Mouse (Mus musculus): ENCODE measurements around the gene Pop5. TPM values are rescaled to one million over a fixed set of nuclear protein-coding genes. Genes with fewer than 3 reads are reported as not detected.
A peak's percentile ranks its signal among the peaks of the same experiment; 100 is the strongest.

Pop5 gene
- polyA plus RNA-seq, 1 experiment from 2014 or later, result 114 TPM

DNA sequence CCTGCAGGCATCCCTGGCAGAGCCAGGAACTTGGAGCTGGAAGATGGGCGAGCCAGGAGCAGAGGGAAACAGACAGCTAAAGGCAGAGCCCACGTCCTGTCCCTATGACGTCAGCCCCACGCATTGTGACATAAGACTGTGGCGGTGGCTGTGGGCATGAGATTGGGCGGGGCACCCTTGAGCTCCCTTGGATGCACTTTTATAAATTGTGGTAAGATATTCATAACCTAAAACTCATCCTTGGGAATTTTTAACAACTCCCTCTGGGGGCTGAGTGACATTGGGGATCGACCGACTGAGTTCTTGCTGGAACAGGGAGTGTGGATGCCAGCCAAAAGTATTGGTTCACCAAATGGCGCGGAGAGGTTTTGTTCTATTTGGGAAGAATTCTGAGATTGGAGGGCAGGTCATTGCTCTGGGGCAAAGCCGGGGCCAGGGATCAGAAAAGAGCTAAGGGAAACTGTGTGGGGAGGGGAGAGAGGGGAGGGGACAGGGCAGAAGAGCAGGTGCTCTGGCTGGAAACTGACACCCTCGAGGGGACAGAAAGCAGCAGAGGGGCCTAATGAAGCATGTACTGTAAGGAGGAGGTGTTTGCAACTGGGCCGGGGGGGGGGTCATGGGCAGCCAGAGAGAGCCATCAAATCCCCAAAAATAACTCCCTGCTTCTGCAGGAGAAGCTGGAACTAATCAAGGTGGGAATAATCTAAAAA lies 14.6 kb upstream of the Pop5 start:
- Histone ChIP-seq H3K4me1 (peaks cover 28% of the 10 kb centered on the region), H3K27ac (replicated peaks) (no peak overlapping the region), H3K27me3 (replicated peaks; ENCODE audit: low read depth, poor library complexity, severe bottlenecking) (peaks cover 20% of the 10 kb centered on the region), H3K9me3 (0 out of 2 replicates have a peak, but pooled peaks cover 3% of the 10 kb centered on the region), H3K4me3 (no peak overlapping the region), H3K36me3 (replicated peaks) (no peaks in the 10 kb centered on the region)
- no peak for DNase-seq (ENCODE audit: low spot score)
- 37% methylated on average over 13 of the region's 13 CpGs for WGBS

- Histone ChIP-seq H3K4me3 (no peak overlapping the region), H3K9me3 (0 out of 2 replicates have a peak, but pooled peaks cover 3% of the 10 kb centered on the region), H3K4me1 (peaks cover 28% of the 10 kb centered on the region), H3K27me3 (replicated peaks; ENCODE audit: low read depth, poor library complexity, severe bottlenecking) (peaks cover 11% of the 10 kb centered on the region), H3K36me3 (replicated peaks) (no peaks in the 10 kb centered on the region), H3K27ac (replicated peaks) (no peak overlapping the region)
- WGBS, result 74% methylated on average over 3 of the region's 3 CpGs
- DNase-seq (ENCODE audit: low spot score), result no peak
Observed at GRCm38 (mm10) chr5:115222485-115222884, 13.2 kb upstream of the Pop5 start.

GRCm38 (mm10) chr5:115230830-115231551 lies 4.6 kb upstream of the Pop5 start:
- no peak for DNase-seq (ENCODE audit: low spot score)
- Histone ChIP-seq H3K9me3 (no peaks in the 10 kb centered on the region), H3K4me3 (no peak overlapping the region), H3K27me3 (replicated peaks; ENCODE audit: low read depth, poor library complexity, severe bottlenecking) (peaks cover 45% of the 10 kb centered on the region), H3K4me1 (peaks cover 18% of the 10 kb centered on the region), H3K27ac (replicated peaks) (no peak overlapping the region), H3K36me3 (replicated peaks) (no peaks in the 10 kb centered on the region)
- WGBS, result 45% methylated on average over 15 of the region's 15 CpGs

- Histone ChIP-seq H3K27me3 (replicated peaks; ENCODE audit: low read depth, poor library complexity, severe bottlenecking) (peaks cover 45% of the 10 kb centered on the region), H3K27ac (replicated peaks) (no peak overlapping the region), H3K4me1 (peaks cover 18% of the 10 kb centered on the region), H3K36me3 (replicated peaks) (no peaks in the 10 kb centered on the region), H3K9me3 (no peaks in the 10 kb centered on the region), H3K4me3 (no peak overlapping the region)
- DNase-seq (ENCODE audit: low spot score), result no peak
- WGBS, result 51% methylated on average over 16 of the region's 16 CpGs
Observed at GRCm38 (mm10) chr5:115231552-115232120, 4.0 kb upstream of the Pop5 start.

DNA sequence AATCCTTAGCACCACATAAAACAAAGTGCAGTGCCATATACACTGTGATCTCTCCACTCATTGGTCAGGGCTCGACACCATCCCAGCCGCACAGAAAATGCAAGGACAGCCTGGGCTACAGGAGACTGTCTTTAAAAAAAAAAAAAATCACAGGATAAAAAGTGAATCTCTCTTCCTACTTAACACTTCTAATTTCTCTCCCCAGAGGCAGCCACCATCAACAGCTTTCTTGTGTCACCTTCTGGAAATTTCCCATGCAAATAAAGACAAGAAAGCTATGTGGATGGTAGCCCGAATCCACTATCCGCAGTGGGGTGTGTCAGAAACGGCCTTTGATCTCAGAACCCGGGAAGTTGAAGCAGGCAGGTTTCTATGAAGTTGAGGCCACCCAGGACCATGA lies 3.1 kb upstream of the Pop5 start:
- Histone ChIP-seq H3K9me3 (no peaks in the 10 kb centered on the region), H3K36me3 (replicated peaks) (no peaks in the 10 kb centered on the region), H3K27me3 (replicated peaks; ENCODE audit: low read depth, poor library complexity, severe bottlenecking) (peaks cover 45% of the 10 kb centered on the region), H3K4me1 (peaks cover 18% of the 10 kb centered on the region), H3K4me3 (no peak overlapping the region), H3K27ac (replicated peaks) (no peak overlapping the region)
- 77% methylated on average over 6 of the region's 6 CpGs for WGBS
- no peak for DNase-seq (ENCODE audit: low spot score)

GRCm38 (mm10) chr5:115233031-115233780 lies 2.4 kb upstream of the Pop5 start:
- Histone ChIP-seq H3K4me1 (peaks cover 20% of the 10 kb centered on the region), H3K9me3 (no peaks in the 10 kb centered on the region), H3K36me3 (replicated peaks) (no peaks in the 10 kb centered on the region), H3K4me3 (no peak overlapping the region), H3K27ac (replicated peaks) (no peak overlapping the region), H3K27me3 (replicated peaks; ENCODE audit: low read depth, poor library complexity, severe bottlenecking) (peaks cover 45% of the 10 kb centered on the region)
- WGBS, result 92% methylated on average over 14 of the region's 14 CpGs
- DNase-seq (ENCODE audit: low spot score), result no peak

DNA sequence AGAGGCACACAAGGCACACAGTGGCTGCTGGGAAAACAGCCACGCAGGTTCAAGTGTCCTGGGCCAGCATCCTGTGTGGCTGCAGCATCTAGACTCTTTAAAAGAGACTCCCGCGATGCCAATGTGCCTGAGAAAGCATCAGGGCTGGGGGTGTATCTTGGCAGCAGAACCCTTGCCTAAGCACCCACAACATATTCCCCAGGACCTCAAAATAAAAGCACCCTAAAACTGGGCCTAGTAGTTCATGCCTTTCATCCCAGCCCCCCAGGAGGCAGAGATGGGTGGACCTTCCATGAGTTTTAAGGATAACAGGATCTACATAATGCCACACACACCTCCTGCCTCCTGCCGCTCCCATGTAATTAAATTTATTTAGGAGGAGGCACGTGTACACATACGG lies 1.1 kb upstream of the Pop5 start:
- H3K9me3 ChIP-seq, result no peaks in the 10 kb centered on the region
- H3K4me1 ChIP-seq, result peaks cover 30% of the 10 kb centered on the region
- no peak for DNase-seq (ENCODE audit: low spot score)
- no peaks in the 10 kb centered on the region for H3K36me3 ChIP-seq (replicated peaks)
- H3K27ac ChIP-seq (replicated peaks), result no peak overlapping the region
- H3K27me3 ChIP-seq (replicated peaks; ENCODE audit: low read depth, poor library complexity, severe bottlenecking), result peaks cover 45% of the 10 kb centered on the region
- 42% methylated on average over 6 of the region's 6 CpGs for WGBS
- H3K4me3 ChIP-seq, result peak overlapping the region; percentile 66; the same call in 1 of the 2 replicates

DNA sequence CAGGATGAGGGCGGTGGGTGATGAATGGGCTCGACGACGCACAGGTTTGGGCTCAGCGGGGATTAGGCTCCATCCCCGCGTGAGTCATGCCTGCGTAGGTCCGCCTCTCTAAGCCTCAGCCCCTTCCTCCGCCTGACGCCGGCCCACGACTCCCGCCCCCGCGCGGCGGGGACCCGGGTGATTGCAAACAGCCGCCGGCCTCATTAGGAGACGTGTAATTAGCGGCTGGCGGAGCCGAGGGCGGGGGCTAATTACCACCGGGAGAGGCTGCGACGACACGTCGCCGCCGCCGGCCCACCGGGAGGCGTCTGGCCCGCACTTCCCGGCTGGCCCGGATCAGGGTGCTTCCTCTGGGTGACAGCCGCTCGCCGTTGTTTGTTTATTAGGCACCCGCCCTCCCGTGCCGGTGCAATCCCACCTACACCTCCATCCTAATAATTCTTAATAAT lies 289 bp upstream of the Pop5 start:
- H3K27me3 ChIP-seq (replicated peaks; ENCODE audit: low read depth, poor library complexity, severe bottlenecking), result peaks cover 45% of the 10 kb centered on the region
- peak overlapping the region; percentile 66 for H3K4me3 ChIP-seq
- no peaks in the 10 kb centered on the region for H3K9me3 ChIP-seq
- under 1% methylated on average over 45 of the region's 45 CpGs for WGBS
- peaks cover 30% of the 10 kb centered on the region for H3K4me1 ChIP-seq
- peaks cover 7% of the 10 kb centered on the region for H3K36me3 ChIP-seq (replicated peaks)
- DNase-seq (ENCODE audit: low spot score), result peak; percentile 59
- H3K27ac ChIP-seq (replicated peaks), result peak overlapping the region; percentile 63; the same call in 1 of the 2 replicates

DNA sequence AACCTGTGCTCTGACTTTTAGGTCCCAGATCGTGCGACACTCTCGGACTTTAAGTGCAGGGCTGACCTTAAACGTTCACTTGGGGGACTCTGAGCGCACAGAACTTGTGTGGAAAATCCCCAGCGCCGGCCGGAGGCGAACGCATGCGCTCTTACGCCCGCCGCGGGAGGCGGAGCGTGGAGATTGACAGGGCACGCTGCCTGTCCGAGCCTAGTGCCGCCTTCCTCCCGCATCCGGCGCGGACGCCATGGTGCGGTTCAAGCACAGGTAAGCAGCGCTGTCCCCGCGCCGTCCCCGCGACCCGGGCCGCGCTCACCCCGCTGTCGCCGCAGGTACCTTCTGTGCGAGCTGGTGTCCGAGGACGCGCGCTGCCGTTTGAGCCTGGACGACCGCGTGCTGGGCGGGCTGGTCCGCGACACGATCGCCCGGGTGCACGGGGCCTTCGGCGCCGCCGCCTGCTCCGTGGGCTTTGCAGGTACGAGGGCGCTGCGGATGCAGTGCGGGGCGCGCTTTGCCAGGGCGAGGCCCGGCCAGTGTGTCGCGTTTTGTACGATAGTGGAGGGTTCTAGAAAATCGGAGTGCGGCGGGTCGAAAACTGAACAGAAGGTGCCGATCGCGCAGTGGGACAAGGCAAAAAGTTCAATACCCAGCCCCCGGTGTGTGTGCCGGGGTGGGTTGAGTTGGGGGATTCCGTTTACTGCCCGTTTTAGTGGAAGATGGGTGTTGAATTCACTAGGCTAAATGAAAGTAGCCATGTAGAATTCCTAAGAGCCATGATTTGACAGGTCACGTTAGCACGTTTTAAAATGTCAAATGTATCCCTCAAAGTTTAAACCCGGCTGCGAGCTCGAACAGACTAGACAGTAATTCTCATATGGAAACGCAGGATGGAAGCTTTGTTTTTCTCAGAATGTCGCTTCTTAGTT lies 2.4 kb downstream of the Pop5 start:
- Histone ChIP-seq H3K4me3 (peak overlapping the region; percentile 96), H3K4me1 (peaks cover 22% of the 10 kb centered on the region), H3K9me3 (no peaks in the 10 kb centered on the region), H3K27me3 (replicated peaks; ENCODE audit: low read depth, poor library complexity, severe bottlenecking) (peaks cover 27% of the 10 kb centered on the region), H3K27ac (replicated peaks) (peak overlapping the region; percentile 84), H3K36me3 (replicated peaks) (peaks cover 35% of the 10 kb centered on the region)
- WGBS, result under 1% methylated on average over 88 of the region's 88 CpGs
- DNase-seq (ENCODE audit: low spot score), result peak; percentile 92

DNA sequence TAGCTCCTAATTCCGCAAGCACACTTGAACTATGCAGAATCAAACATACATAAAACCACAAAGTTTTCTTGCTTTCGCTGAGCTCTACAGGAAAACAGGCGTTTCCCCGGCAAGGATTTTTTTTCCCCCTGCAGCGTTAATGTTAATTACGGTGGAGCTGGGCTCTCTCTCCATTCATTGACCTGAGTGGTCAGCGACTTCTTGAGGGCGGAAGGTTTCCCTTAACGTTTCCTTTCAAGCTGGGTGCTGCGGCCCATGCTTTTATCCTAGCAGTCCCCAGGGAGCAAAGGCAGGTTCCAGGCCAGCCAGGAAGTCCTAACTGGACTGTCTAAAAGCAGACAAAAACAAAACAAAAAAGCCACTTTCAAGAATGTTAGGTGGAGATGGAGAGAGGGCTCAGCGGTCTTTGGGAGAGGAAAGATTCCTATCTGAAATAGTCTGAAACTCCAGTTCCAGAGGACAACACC lies 3.1 kb downstream of the Pop5 start:
- peaks cover 41% of the 10 kb centered on the region for H3K36me3 ChIP-seq (replicated peaks)
- peak; percentile 28 for DNase-seq (ENCODE audit: low spot score)
- peaks cover 22% of the 10 kb centered on the region for H3K4me1 ChIP-seq
- 5% methylated on average over 11 of the region's 11 CpGs for WGBS
- no peaks in the 10 kb centered on the region for H3K9me3 ChIP-seq
- H3K4me3 ChIP-seq, result peak overlapping the region; percentile 96
- peaks cover 20% of the 10 kb centered on the region for H3K27me3 ChIP-seq (replicated peaks; ENCODE audit: low read depth, poor library complexity, severe bottlenecking)
- no peak overlapping the region for H3K27ac ChIP-seq (replicated peaks)

- no peak overlapping the region for H3K27ac ChIP-seq (replicated peaks)
- peaks cover 6% of the 10 kb centered on the region for H3K27me3 ChIP-seq (replicated peaks; ENCODE audit: low read depth, poor library complexity, severe bottlenecking)
- peaks cover 56% of the 10 kb centered on the region for H3K36me3 ChIP-seq (replicated peaks)
- no peak for DNase-seq (ENCODE audit: low spot score)
- H3K4me3 ChIP-seq, result no peak overlapping the region
- WGBS, result 90% methylated on average over 11 of the region's 11 CpGs
- H3K9me3 ChIP-seq, result no peaks in the 10 kb centered on the region
- peaks cover 18% of the 10 kb centered on the region for H3K4me1 ChIP-seq
Observed at GRCm38 (mm10) chr5:115240191-115240590, 4.6 kb downstream of the Pop5 start.
